Mouse (Mus musculus) thymus, adult 2 months (tissue): ENCODE data around the gene A130010J15Rik.

Source experiments
- CTCF ChIP-seq: fragments of 200-500 bp; IDR thresholded peaks from 2 replicates; pipeline ENCODE4 v1.5.1; 2012; ENCODE audit warnings: mild to moderate bottlenecking, control low read depth, low read length, moderate library complexity, borderline replicate concordance; ENCODE audit not compliant: control insufficient read depth, poor library complexity, insufficient read depth; ENCODE audit errors: extremely low read depth
- POLR2A ChIP-seq: fragments of 200-500 bp; IDR thresholded peaks from 2 replicates; pipeline ENCODE4 v1.6.1; 2012; ENCODE audit warnings: mild to moderate bottlenecking, low read length, control low read depth, moderate library complexity; ENCODE audit not compliant: control insufficient read depth, poor library complexity, insufficient read depth; ENCODE audit errors: extremely low read depth

- TF ChIP-seq CTCF (no peak), POLR2A (peak; percentile 75; the same call in 1 of the 2 replicates)
Observed at GRCm38 (mm10) chr1:193201383-193201778, 33.5 kb downstream of the A130010J15Rik start, which contains the start of gene Traf3ip3.
